Mouse (Mus musculus) forebrain, postnatal 0 days (tissue): ENCODE data around the gene Spata13. TPM values are rescaled to one million over a fixed set of nuclear protein-coding genes. Genes with fewer than 3 reads are reported as not detected.
A peak's percentile ranks its signal among the peaks of the same experiment; 100 is the strongest.

ENCODE experiments used
- ATAC-seq: fragments of 200-750 bp; cut with Nextera tagmentation; 2 replicates; pipeline ENCODE4 v1.8.0; 2017; ENCODE audit warnings: mild to moderate bottlenecking, moderate library complexity
- DNase-seq: peaks from one replicate; pipeline ENCODE4 v3.0.0-alpha.2; 2015
- H3K27ac ChIP-seq: fragments of 300-500 bp; sonication (generic); 2 replicates; pipeline ENCODE4 v1.5.1; 2014; ENCODE audit warnings: low read depth, mild to moderate bottlenecking, antibody characterized with exemption, low read length, moderate library complexity, mixed read lengths
- H3K27me3 ChIP-seq: fragments of 300-500 bp; sonication (generic); 2 replicates; pipeline ENCODE4 v1.6.1; 2014; ENCODE audit warnings: mild to moderate bottlenecking, low read length, mixed read lengths; ENCODE audit not compliant: insufficient read depth
- H3K36me3 ChIP-seq: fragments of 300-500 bp; sonication (generic); 2 replicates; pipeline ENCODE4 v1.6.1; 2014; ENCODE audit warnings: mild to moderate bottlenecking, moderate library complexity; ENCODE audit not compliant: insufficient read depth
- H3K4me1 ChIP-seq: fragments of 300-500 bp; sonication (generic); 2 replicates; pipeline ENCODE4 v1.6.1; 2014; ENCODE audit warnings: antibody characterized with exemption; ENCODE audit not compliant: insufficient read depth
- H3K4me2 ChIP-seq: fragments of 300-500 bp; sonication (generic); 2 replicates; pipeline ENCODE4 v1.6.1; 2014; ENCODE audit warnings: low read depth, mild to moderate bottlenecking, moderate library complexity
- H3K4me3 ChIP-seq: fragments of 300-500 bp; sonication (generic); 2 replicates; pipeline ENCODE4 v1.5.1; 2014; ENCODE audit warnings: low read depth, low read length, mixed read lengths
- H3K9ac ChIP-seq: fragments of 300-500 bp; sonication (generic); 2 replicates; pipeline ENCODE4 v1.6.1; 2014; ENCODE audit warnings: mild to moderate bottlenecking
- H3K9me3 ChIP-seq: fragments of 300-500 bp; sonication (generic); 2 replicates; pipeline ENCODE4 v1.6.1; 2016; ENCODE audit warnings: low read length
- CTCF ChIP-seq: sonication (generic); IDR thresholded peaks from 2 replicates; pipeline ENCODE4 v1.5.1; 2016; ENCODE audit warnings: antibody characterized with exemption, control low read depth, low read depth
- WGBS: fragments of 180-500 bp; shearing (Covaris S2); extraction: QIAGEN DNeasy Blood & Tissue Kit; methylation state at CpG from one replicate; pipeline ENCODE4 v1.1.7; 2014; 5-methylcytosine and 5-hydroxymethylcytosine counted together
- polyA plus RNA-seq: library from polyadenylated mRNA; unstranded; fragments of >200 nt; fragmentation: Nextera tagmentation; extraction: Ambion mirVana; gene quantifications from 2 replicates; pipeline ENCODE4 v1.2.1, GENCODE M21; 2015
- total RNA-seq: library from RNA; depleted of rRNA; stranded (reverse); fragments of >200 nt; gene quantifications from 2 replicates; pipeline ENCODE4 v1.2.3, GENCODE M21; 2014

The Spata13 gene
- total and polyA plus RNA-seq, 2 experiments from 2014 or later, result 17.3 to 43.6 TPM

- Histone ChIP-seq H3K9ac (no peak overlapping the region), H3K4me3 (no peak overlapping the region), H3K27me3 (no peaks in the 10 kb centered on the region), H3K36me3 (no peaks in the 10 kb centered on the region), H3K4me1 (no peaks in the 10 kb centered on the region), H3K27ac (no peak overlapping the region), H3K9me3 (no peaks in the 10 kb centered on the region), H3K4me2 (no peak overlapping the region)
- ATAC-seq, result no peak
- WGBS, result 86% methylated on average over 6 of the region's 6 CpGs
- peak; percentile 20; the same call in 1 of the 2 replicates for TF ChIP-seq CTCF
- no peak for DNase-seq
Measured at GRCm38 (mm10) chr14:60711590-60712288, 77.9 kb downstream of the Spata13 start.

DNA sequence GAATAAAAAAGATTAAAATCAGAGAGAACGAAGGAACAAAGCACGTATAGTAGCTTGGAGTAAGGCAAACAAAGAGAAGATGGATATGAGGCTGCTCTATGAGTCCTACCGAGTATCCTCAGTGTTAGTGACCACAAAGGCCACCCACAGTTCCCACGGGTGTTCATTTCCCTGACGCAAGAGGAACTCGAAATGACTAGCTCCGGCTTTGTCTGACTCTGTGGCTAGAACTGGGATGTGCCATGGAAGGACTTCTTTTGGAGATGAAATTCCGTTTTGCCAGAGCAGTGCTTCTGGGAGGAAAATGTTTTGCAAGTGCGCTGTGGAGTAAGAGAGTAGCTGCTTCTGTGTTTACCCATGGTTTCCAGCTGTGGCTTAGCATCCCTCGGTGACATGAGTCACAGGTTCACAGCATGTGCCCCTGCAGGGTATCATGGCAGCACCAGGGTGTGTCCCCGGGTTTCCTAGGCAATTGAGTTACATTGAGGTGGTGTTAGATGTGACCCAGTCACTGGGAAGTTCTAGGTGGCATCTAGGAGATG is 78.6 kb downstream of the Spata13 start:
- TF ChIP-seq CTCF, result no peak
- Histone ChIP-seq H3K9ac (no peak overlapping the region), H3K27me3 (no peaks in the 10 kb centered on the region), H3K4me3 (no peak overlapping the region), H3K4me1 (no peaks in the 10 kb centered on the region), H3K27ac (no peak overlapping the region), H3K9me3 (no peaks in the 10 kb centered on the region), H3K4me2 (no peak overlapping the region), H3K36me3 (no peaks in the 10 kb centered on the region)
- DNase-seq (no peak), ATAC-seq (no peak)
- WGBS, result 87% methylated on average over 11 of the region's 11 CpGs

DNA sequence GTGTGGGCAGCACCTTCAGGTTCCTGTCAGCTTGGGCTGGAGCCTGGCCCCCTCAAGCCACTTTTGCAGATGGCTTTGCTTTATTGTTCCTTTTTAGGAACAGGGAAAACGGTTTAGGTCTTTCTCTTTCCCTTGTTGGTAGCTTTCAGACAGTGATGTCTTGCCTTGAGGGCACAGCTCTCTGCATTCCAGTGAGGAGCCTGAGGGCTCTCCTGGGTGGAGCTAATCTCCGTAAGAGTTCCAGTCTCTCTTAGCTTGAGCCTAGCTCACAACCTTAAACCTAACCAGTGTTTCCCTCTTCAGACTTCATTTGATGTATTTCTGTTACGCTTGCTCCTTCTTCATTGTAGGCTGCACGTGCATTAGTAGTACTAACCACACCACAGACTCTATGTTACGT is 81.9 kb downstream of the Spata13 start:
- no peak for DNase-seq
- Histone ChIP-seq H3K36me3 (no peaks in the 10 kb centered on the region), H3K27ac (no peak overlapping the region), H3K27me3 (no peaks in the 10 kb centered on the region), H3K9me3 (no peaks in the 10 kb centered on the region), H3K9ac (no peak overlapping the region), H3K4me1 (no peaks in the 10 kb centered on the region), H3K4me2 (no peak overlapping the region), H3K4me3 (no peak overlapping the region)
- no peak for TF ChIP-seq CTCF
- no peak for ATAC-seq
- 83% methylated on average over 5 of the region's 5 CpGs for WGBS

DNA sequence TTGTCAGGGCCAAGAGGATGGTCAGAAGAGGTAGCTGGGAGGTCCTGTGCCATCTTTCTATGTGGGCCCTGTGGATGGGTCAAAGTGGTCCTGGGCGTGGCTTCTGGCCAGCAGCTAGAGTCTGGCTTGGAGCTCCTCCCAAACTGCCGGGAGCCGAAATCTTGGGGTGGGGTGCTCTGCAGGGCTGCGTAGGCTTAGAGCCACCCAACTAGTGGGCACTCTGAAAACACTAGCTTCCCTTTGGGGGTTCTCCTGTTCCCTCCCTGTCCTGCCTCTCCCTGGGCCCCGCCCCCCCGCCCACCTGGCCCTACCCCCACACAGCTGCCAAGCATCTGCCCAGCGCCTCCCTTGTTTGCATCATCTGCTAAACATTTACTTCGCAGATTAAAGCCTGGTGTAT is 87.5 kb downstream of the Spata13 start:
- 63% methylated on average over 8 of the region's 8 CpGs for WGBS
- DNase-seq (no peak), ATAC-seq (no peak)
- Histone ChIP-seq H3K27ac (no peak overlapping the region), H3K4me2 (no peak overlapping the region), H3K9me3 (no peaks in the 10 kb centered on the region), H3K4me3 (no peak overlapping the region), H3K4me1 (no peaks in the 10 kb centered on the region), H3K27me3 (no peaks in the 10 kb centered on the region), H3K9ac (no peak overlapping the region), H3K36me3 (no peaks in the 10 kb centered on the region)
- no peak for TF ChIP-seq CTCF

DNA sequence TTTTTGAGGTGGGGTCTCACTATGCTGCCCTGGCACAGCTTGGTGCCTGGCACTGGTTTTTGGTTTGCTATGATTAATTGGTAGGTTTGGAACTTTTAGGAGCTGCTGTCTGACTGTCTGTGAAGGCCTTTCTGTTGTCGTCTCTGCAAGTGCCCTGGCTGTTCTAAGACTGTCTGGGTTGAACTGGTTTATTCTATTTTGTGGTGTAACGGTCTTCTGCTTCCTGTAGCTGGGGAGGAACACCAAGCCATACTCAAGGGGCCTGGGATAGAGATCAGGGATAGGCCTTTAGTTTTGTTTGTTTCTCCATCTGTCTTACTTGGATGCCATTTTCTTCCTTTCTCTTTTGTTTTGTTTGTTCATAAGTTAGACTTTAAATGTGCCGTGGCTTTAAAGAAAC is 88.1 kb downstream of the Spata13 start:
- ATAC-seq, result no peak
- Histone ChIP-seq H3K4me2 (no peak overlapping the region), H3K36me3 (no peaks in the 10 kb centered on the region), H3K9me3 (no peaks in the 10 kb centered on the region), H3K4me1 (no peaks in the 10 kb centered on the region), H3K27ac (no peak overlapping the region), H3K27me3 (no peaks in the 10 kb centered on the region), H3K9ac (no peak overlapping the region), H3K4me3 (no peak overlapping the region)
- no peak for DNase-seq
- 52% methylated on average over 3 of the region's 3 CpGs for WGBS
- no peak for TF ChIP-seq CTCF

DNA sequence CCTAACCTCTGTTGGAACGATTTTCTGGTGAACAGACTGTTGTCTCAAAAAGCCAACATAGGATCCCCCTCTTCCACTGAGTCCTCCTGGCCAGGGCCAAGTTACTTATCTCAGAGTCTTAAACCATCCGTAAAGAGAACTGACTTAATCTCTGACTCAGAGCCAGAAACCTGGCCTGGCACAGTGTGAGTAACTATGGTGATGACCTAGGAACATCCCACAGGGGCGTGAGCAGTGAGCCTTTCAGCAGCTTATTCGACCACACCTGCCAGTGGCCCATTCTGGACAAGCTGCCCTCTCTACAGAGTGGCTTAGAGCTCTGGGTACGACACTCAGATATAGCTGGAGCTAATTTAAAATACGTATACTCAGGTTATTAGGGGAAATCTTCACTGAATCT is 92.3 kb downstream of the Spata13 start:
- Histone ChIP-seq H3K9ac (no peak overlapping the region), H3K4me1 (no peaks in the 10 kb centered on the region), H3K9me3 (no peaks in the 10 kb centered on the region), H3K4me2 (no peak overlapping the region), H3K27ac (no peak overlapping the region), H3K36me3 (no peaks in the 10 kb centered on the region), H3K27me3 (no peaks in the 10 kb centered on the region), H3K4me3 (no peak overlapping the region)
- ATAC-seq (peak; percentile 14; the same call in 1 of the 2 replicates), DNase-seq (no peak)
- 60% methylated on average over 6 of the region's 6 CpGs for WGBS
- TF ChIP-seq CTCF, result no peak

DNA sequence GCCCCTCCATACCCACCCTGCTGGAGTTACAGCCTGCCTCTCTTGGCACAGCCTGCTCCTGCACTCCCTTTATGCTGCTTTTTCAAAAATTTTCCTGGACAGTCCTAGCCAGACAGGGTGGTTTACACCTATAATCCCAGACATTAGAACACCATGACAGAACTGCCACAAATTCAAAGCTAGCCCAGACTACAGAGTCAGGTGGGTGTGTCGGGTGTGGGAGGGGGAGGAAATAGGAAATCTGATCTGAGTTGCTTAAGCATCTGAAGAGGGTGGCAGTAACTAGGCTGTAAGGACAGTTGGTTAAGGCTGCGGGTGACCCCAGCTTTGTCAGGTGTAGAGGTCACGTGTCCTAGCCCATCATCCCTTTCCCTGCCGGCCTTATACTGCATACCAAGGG is 93.3 kb downstream of the Spata13 start:
- no peak overlapping the region for H3K9ac ChIP-seq
- H3K27me3 ChIP-seq, result no peaks in the 10 kb centered on the region
- no peaks in the 10 kb centered on the region for H3K4me1 ChIP-seq
- WGBS, result 88% methylated on average over 4 of the region's 4 CpGs
- ATAC-seq (no peak), DNase-seq (no peak)
- no peaks in the 10 kb centered on the region for H3K9me3 ChIP-seq
- H3K36me3 ChIP-seq, result no peaks in the 10 kb centered on the region
- H3K4me2 ChIP-seq, result no peak overlapping the region
- no peak overlapping the region for H3K4me3 ChIP-seq
- no peak overlapping the region for H3K27ac ChIP-seq
- no peak for TF ChIP-seq CTCF
